Mouse (Mus musculus) heart, postnatal 0 days (tissue): ENCODE measurements around the gene Abce1.

Experiments used
- CTCF ChIP-seq: IDR thresholded peaks from 2 replicates; pipeline ENCODE4 v1.5.1; 2016; ENCODE audit warnings: antibody characterized with exemption, control low read depth, low read depth
- EP300 ChIP-seq: IDR thresholded peaks from 2 replicates; pipeline ENCODE4 v1.6.1; 2016; ENCODE audit warnings: antibody characterized with exemption, low read depth

DNA sequence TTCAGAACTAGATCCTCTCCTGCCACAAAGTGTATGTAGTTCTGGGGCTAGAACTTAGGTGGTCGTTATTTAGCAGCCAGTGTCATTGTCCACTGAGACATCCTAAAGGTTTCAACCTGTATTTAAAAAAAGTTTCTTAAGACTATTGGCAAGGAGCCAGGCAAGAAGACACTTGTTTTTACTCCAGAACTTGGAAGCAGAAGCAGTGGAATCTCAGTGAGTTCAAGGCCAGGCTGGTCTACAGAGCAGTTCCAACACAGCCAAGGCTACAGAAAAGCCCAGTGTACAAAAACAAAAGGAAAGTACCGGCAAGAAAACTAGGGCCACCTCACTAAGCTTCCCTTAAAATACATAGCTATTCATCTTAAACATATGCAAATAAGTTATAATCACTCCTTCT is 19.0 kb downstream of the Abce1 start:
- TF ChIP-seq CTCF (no peak), EP300 (no peak)
